Mouse (Mus musculus): ENCODE results near the gene Atxn1. TPM values are rescaled to one million over a fixed set of nuclear protein-coding genes. Genes with fewer than 3 reads are reported as not detected.
A peak's percentile ranks its signal among the peaks of the same experiment; 100 is the strongest.

The Atxn1 gene
- polyA plus RNA-seq, 1 experiment from 2014 or later, result 7.4 TPM

DNA sequence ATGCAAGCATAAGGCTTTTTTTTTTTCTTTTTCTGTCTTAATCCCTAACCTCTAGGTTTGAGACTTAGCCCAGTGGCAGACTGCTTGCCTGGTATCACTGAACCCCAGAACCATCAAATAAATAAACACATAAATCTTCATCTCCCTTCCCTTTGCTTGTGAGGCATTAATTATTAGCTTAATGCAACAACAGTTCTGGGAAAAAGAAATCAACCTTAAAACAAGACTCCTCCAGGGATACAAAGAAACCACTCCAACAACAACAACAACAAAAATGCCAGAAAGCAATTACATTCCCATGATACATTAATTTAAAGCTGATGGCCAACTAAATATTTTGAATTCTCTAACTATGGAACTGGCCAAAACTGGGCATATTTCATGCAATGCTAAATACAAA, 28.0 kb downstream of the Atxn1 start:
- no peak overlapping the region for H3K4me2 ChIP-seq (ENCODE audit: low read length)
- H3K9ac ChIP-seq (ENCODE audit: low read length), result no peak overlapping the region
- no peaks in the 10 kb centered on the region for H3K27me3 ChIP-seq (ENCODE audit: control insufficient read depth, insufficient read depth, low read length)
- H3K27ac ChIP-seq (replicated peaks in 1 of 2; ENCODE audit: control insufficient read depth in 1 of 2, insufficient read depth in 1 of 2, low read depth in 2 of 2, low read length in 2 of 2), result no peak overlapping the region
- H3K4me3 ChIP-seq (ENCODE audit: control insufficient read depth in 1 of 2, insufficient read depth in 1 of 2, low read depth in 1 of 2, low read length in 2 of 2), result no peak overlapping the region
- peaks cover 2 to 24% of the 10 kb centered on the region in 2 experiments; a peak in 3 of 4 replicates for H3K4me1 ChIP-seq (ENCODE audit: control insufficient read depth in 2 of 2, insufficient read depth in 2 of 2, low read length in 2 of 2)
- peaks cover under 1% of the 10 kb centered on the region; the same call in 1 of the 2 replicates for H3K9me3 ChIP-seq (ENCODE audit: control insufficient read depth, low read length)
- peaks cover 12% of the 10 kb centered on the region for H3K36me3 ChIP-seq (ENCODE audit: control insufficient read depth, insufficient read depth, low read length)
- no peak for ATAC-seq (ENCODE audit: insufficient number of reproducible peaks, insufficient read depth, low FRiP score, low read depth)

DNA sequence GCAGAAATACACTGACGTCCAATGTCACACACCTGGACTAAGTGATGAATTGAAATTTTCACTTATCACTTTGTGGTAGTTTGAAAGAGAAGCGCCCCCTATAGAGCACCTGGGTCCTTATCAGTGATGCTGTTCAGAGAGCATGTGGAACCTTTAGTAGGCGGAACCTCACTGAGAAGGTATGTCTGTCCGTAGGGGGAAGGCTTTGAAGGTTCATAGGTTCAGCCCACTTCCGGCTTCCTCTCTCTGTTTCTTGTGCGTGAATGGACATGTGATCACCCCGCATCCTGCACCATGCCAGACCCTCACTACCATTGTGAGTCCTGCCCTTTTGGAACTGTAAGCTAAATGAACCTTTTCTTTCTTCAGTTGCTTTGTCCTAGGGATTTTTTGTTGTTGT, 29.0 kb downstream of the Atxn1 start:
- Histone ChIP-seq H3K27ac (replicated peaks in 1 of 2; ENCODE audit: control insufficient read depth in 1 of 2, insufficient read depth in 1 of 2, low read depth in 2 of 2, low read length in 2 of 2) (no peak overlapping the region), H3K4me3 (ENCODE audit: control insufficient read depth in 1 of 2, insufficient read depth in 1 of 2, low read depth in 1 of 2, low read length in 2 of 2) (no peak overlapping the region), H3K9ac (ENCODE audit: low read length) (no peak overlapping the region), H3K36me3 (ENCODE audit: control insufficient read depth, insufficient read depth, low read length) (peaks cover 6% of the 10 kb centered on the region), H3K9me3 (ENCODE audit: control insufficient read depth, low read length) (peaks cover 4% of the 10 kb centered on the region; the same call in 1 of the 2 replicates), H3K4me2 (ENCODE audit: low read length) (no peak overlapping the region), H3K27me3 (ENCODE audit: control insufficient read depth, insufficient read depth, low read length) (no peaks in the 10 kb centered on the region), H3K4me1 (ENCODE audit: control insufficient read depth in 2 of 2, insufficient read depth in 2 of 2, low read length in 2 of 2) (peaks cover 2 to 24% of the 10 kb centered on the region in 2 experiments; a peak in 3 of 4 replicates)
- WGBS, result 69% methylated on average over 7 of the region's 7 CpGs
- no peak for ATAC-seq (ENCODE audit: insufficient number of reproducible peaks, insufficient read depth, low FRiP score, low read depth)

DNA sequence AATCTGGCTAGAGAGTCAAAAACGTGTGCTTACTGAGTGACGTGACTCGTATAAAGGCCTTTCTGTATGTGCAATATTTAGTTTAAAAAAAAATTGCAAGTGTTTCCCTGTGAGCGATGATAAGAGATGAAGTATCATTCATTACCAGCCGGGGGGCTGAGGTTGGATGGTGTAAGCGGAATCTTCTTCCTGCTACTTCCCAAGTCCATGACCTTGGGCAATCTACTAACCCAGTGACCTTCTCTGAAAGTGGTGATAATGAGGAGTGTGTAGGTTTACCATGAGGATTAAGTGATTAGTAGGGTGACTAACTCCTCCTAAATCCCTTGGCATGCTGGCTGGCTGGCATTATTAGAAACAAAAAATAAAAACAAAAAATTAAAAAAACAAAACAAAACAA, 30.0 kb downstream of the Atxn1 start:
- Histone ChIP-seq H3K4me1 (ENCODE audit: control insufficient read depth in 2 of 2, insufficient read depth in 2 of 2, low read length in 2 of 2) (peaks cover 0 to 24% of the 10 kb centered on the region in 2 experiments; a peak in 2 of 4 replicates), H3K27ac (replicated peaks in 1 of 2; ENCODE audit: control insufficient read depth in 1 of 2, insufficient read depth in 1 of 2, low read depth in 2 of 2, low read length in 2 of 2) (peak overlapping the region in 1 of 2 experiments; percentile 61; a peak in 2 of 4 replicates), H3K9ac (ENCODE audit: low read length) (no peak overlapping the region), H3K36me3 (ENCODE audit: control insufficient read depth, insufficient read depth, low read length) (peaks cover 6% of the 10 kb centered on the region), H3K4me3 (ENCODE audit: control insufficient read depth in 1 of 2, insufficient read depth in 1 of 2, low read depth in 1 of 2, low read length in 2 of 2) (no peak overlapping the region), H3K27me3 (ENCODE audit: control insufficient read depth, insufficient read depth, low read length) (no peaks in the 10 kb centered on the region), H3K4me2 (ENCODE audit: low read length) (0 out of 2 replicates have a peak overlapping the region, but pooled peaks have one; percentile 1), H3K9me3 (ENCODE audit: control insufficient read depth, low read length) (peaks cover 4% of the 10 kb centered on the region; the same call in 1 of the 2 replicates)
- 37% methylated on average over 6 of the region's 6 CpGs for WGBS
- no peak for ATAC-seq (ENCODE audit: insufficient number of reproducible peaks, insufficient read depth, low FRiP score, low read depth)

- Histone ChIP-seq H3K9me3 (ENCODE audit: control insufficient read depth, low read length) (peaks cover 4% of the 10 kb centered on the region; the same call in 1 of the 2 replicates), H3K4me3 (ENCODE audit: control insufficient read depth in 1 of 2, insufficient read depth in 1 of 2, low read depth in 1 of 2, low read length in 2 of 2) (no peak overlapping the region), H3K4me1 (ENCODE audit: control insufficient read depth in 2 of 2, insufficient read depth in 2 of 2, low read length in 2 of 2) (peaks cover 0 to 24% of the 10 kb centered on the region in 2 experiments; a peak in 2 of 4 replicates), H3K27ac (replicated peaks in 1 of 2; ENCODE audit: control insufficient read depth in 1 of 2, insufficient read depth in 1 of 2, low read depth in 2 of 2, low read length in 2 of 2) (peak overlapping the region in 1 of 2 experiments; percentile 61; a peak in 2 of 4 replicates), H3K27me3 (ENCODE audit: control insufficient read depth, insufficient read depth, low read length) (no peaks in the 10 kb centered on the region), H3K9ac (ENCODE audit: low read length) (no peak overlapping the region), H3K36me3 (ENCODE audit: control insufficient read depth, insufficient read depth, low read length) (peaks cover 6% of the 10 kb centered on the region), H3K4me2 (ENCODE audit: low read length) (peak overlapping the region; percentile 1)
- peak; percentile 66; the same call in 1 of the 2 replicates for ATAC-seq (ENCODE audit: insufficient number of reproducible peaks, insufficient read depth, low FRiP score, low read depth)
- WGBS, result 23% methylated on average over 7 of the region's 7 CpGs
Observed at GRCm38 (mm10) chr13:45934085-45934484, 30.7 kb downstream of the Atxn1 start.

- Histone ChIP-seq H3K27me3 (ENCODE audit: control insufficient read depth, insufficient read depth, low read length) (no peaks in the 10 kb centered on the region), H3K36me3 (ENCODE audit: control insufficient read depth, insufficient read depth, low read length) (no peaks in the 10 kb centered on the region), H3K27ac (replicated peaks in 1 of 2; ENCODE audit: control insufficient read depth in 1 of 2, insufficient read depth in 1 of 2, low read depth in 2 of 2, low read length in 2 of 2) (0 out of 4 replicates have a peak overlapping the region, but pooled peaks of 1 of the 2 experiments have one; percentile 34), H3K4me2 (ENCODE audit: low read length) (no peak overlapping the region), H3K9ac (ENCODE audit: low read length) (no peak overlapping the region), H3K4me1 (ENCODE audit: control insufficient read depth in 2 of 2, insufficient read depth in 2 of 2, low read length in 2 of 2) (peaks cover 0 to 24% of the 10 kb centered on the region in 2 experiments; a peak in 2 of 4 replicates), H3K9me3 (ENCODE audit: control insufficient read depth, low read length) (peaks cover 4% of the 10 kb centered on the region; the same call in 1 of the 2 replicates), H3K4me3 (ENCODE audit: control insufficient read depth in 1 of 2, insufficient read depth in 1 of 2, low read depth in 1 of 2, low read length in 2 of 2) (no peak overlapping the region)
- WGBS, result 61% methylated on average over 8 of the region's 8 CpGs
- no peak for ATAC-seq (ENCODE audit: insufficient number of reproducible peaks, insufficient read depth, low FRiP score, low read depth)
Observed at GRCm38 (mm10) chr13:45932491-45932921, 32.3 kb downstream of the Atxn1 start.

- peaks cover 4% of the 10 kb centered on the region; the same call in 1 of the 2 replicates for H3K9me3 ChIP-seq (ENCODE audit: control insufficient read depth, low read length)
- no peak for ATAC-seq (ENCODE audit: insufficient number of reproducible peaks, insufficient read depth, low FRiP score, low read depth)
- H3K4me2 ChIP-seq (ENCODE audit: low read length), result no peak overlapping the region
- no peaks in the 10 kb centered on the region for H3K36me3 ChIP-seq (ENCODE audit: control insufficient read depth, insufficient read depth, low read length)
- no peak overlapping the region for H3K27ac ChIP-seq (replicated peaks in 1 of 2; ENCODE audit: control insufficient read depth in 1 of 2, insufficient read depth in 1 of 2, low read depth in 2 of 2, low read length in 2 of 2)
- H3K4me1 ChIP-seq (ENCODE audit: control insufficient read depth in 2 of 2, insufficient read depth in 2 of 2, low read length in 2 of 2), result peaks cover 0 to 24% of the 10 kb centered on the region in 2 experiments; a peak in 2 of 4 replicates
- no peak overlapping the region for H3K9ac ChIP-seq (ENCODE audit: low read length)
- WGBS, result 61% methylated on average over 1 of the region's 1 CpGs
- no peaks in the 10 kb centered on the region for H3K27me3 ChIP-seq (ENCODE audit: control insufficient read depth, insufficient read depth, low read length)
- no peak overlapping the region for H3K4me3 ChIP-seq (ENCODE audit: control insufficient read depth in 1 of 2, insufficient read depth in 1 of 2, low read depth in 1 of 2, low read length in 2 of 2)
Observed at GRCm38 (mm10) chr13:45931891-45932290, 32.9 kb downstream of the Atxn1 start.

DNA sequence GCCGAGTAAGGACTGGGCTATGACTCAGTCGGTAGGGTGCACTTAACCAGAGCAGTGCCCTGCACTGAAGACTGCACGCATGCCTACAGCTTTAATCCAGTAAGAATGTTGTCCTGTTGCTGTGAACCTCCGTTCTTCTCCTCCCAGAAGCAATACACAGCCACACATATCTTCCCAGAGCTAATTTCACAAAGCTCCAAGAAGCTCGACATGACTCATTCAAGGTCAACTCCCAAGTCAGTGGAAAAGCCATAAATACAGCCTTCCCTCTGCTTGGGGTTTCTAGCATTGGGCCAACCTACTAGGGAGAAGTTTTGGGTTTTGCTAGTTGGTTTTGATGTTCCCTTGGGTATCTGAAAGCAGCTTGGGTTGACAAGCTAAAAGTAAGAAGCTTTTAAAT, 33.6 kb downstream of the Atxn1 start:
- peaks cover 4% of the 10 kb centered on the region; the same call in 1 of the 2 replicates for H3K9me3 ChIP-seq (ENCODE audit: control insufficient read depth, low read length)
- ATAC-seq (ENCODE audit: insufficient number of reproducible peaks, insufficient read depth, low FRiP score, low read depth), result no peak
- 87% methylated on average over 5 of the region's 5 CpGs for WGBS

More for the DNA sequence above, 33.6 kb downstream of the Atxn1 start:
- no peak overlapping the region for H3K4me3 ChIP-seq (ENCODE audit: control insufficient read depth in 1 of 2, insufficient read depth in 1 of 2, low read depth in 1 of 2, low read length in 2 of 2)
- no peak overlapping the region for H3K4me2 ChIP-seq (ENCODE audit: low read length)
- H3K4me1 ChIP-seq (ENCODE audit: control insufficient read depth in 2 of 2, insufficient read depth in 2 of 2, low read length in 2 of 2), result peaks cover 0 to 24% of the 10 kb centered on the region in 2 experiments; a peak in 2 of 4 replicates
- no peak overlapping the region for H3K9ac ChIP-seq (ENCODE audit: low read length)
- no peaks in the 10 kb centered on the region for H3K36me3 ChIP-seq (ENCODE audit: control insufficient read depth, insufficient read depth, low read length)
- no peaks in the 10 kb centered on the region for H3K27me3 ChIP-seq (ENCODE audit: control insufficient read depth, insufficient read depth, low read length)
- H3K27ac ChIP-seq (replicated peaks in 1 of 2; ENCODE audit: control insufficient read depth in 1 of 2, insufficient read depth in 1 of 2, low read depth in 2 of 2, low read length in 2 of 2), result no peak overlapping the region
